Mouse (Mus musculus) urinary bladder, postnatal 25 days (tissue): Measurements from ENCODE around the gene Cemip.
"Not testable (repeated sequence)": the region's sequence is repeated elsewhere in the genome, so short reads cannot be mapped to it uniquely, and the experiment has no call there.

Experiments used
- DNase-seq: peaks from one replicate; pipeline ENCODE4 v3.0.0; 2022; ENCODE audit warnings: low spot score

Gene Cemip

DNA sequence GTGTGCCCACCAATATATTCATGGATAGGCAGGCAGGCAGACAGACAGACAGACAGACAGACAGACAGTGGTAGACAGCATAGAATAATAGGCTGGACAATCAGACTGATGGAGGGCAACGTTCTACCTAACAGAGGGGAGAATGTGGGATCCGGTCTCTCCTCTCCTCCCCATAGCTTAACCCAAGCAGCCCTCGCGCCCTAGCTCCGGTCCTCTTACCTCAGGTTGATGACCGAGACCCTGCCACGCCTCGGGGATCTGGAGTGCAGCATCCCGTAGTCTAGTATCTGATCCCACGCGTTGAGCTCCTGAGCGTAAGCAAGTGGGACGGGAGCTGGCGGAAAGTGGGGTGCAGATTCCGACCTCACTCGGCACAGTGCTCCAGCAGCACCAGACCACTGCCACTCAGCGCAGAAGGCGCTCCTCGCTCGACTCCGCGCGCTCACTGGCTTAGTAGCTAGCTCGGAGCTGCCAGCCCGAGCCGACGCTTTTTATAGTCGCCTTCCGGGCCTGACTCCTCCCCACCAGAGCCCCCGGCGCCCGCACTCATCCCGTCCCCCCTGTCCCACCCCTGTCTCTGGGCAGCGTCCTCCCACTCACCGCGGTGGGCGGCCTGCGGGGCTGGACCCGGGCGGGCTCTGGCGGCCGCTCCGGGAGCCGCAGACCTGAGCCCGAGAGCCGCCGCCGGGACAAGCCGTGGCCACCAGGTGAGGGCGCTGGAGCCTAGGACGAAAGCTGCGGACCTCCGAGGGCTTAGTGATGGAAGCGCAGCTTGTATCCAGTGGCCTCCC is at the start of gene Cemip:
Gene Cemip, minus strand, starts transcription at position 464 of the 791 bp plus-strand sequence.
- peak; percentile 82 for DNase-seq

- no peak for DNase-seq
Observed at GRCm38 (mm10) chr7:84132704-84133103, 46.4 kb upstream of the Cemip start.

GRCm38 (mm10) chr7:84131736-84132135 is 45.4 kb upstream of the Cemip start:
- no peak for DNase-seq

DNA sequence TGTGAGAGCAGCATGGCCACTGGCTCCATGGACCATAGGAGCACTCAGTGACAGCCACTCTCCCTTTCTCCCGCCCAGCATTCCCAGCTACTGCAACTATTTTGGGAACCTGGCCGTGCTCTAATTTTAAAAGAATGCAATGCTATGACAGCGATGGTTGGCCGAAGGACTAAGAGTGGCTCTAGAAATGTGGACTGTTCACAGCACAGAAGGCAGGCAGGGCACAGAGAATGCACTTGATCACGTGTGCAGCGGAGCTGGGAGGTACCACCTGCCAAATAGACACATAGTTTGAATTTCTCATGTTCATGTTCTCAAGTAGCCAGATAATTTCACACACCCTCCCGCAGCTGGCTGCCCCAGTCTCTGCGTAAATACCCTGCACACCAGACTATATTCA is 42.4 kb upstream of the Cemip start:
- no peak for DNase-seq

DNA sequence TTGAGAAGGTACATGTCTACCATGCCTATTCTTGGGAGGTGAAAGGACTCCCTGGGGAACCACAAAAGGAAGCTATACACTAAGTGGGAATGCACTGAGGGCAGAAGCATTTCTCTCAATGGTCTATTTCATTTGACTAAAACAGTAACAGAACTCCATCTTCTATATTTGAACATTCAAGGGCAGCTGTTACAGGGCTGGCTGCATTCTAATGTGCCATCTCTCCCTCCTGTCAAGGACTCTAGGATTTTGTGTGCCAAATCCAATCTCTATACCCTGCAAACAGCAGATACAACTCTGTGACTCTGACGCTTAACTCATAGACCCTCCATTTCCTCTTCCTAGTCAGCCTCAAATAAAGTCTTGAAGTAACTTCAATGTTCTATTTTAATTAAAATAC is 39.4 kb upstream of the Cemip start:
- no peak for DNase-seq

DNA sequence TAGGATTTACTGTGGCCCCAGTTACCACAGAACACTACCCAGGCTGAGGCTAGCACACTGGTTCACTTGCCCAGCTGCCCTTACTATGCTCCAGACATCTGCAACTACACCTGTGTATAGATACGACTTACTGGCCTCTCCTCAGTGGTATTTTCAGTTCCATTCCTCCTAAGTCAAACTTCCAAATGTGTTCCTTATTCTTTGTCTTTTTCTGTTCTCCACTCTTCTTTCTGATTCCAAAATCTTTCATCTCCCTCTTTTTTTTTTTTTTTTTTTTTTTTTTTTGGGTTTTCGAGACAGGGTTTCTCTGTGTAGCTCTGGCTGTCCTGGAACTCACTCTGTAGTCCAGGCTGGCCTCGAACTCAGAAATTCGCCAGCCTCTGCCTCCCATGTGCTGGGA is 37.3 kb upstream of the Cemip start:
- not testable (repeated sequence) for DNase-seq

DNA sequence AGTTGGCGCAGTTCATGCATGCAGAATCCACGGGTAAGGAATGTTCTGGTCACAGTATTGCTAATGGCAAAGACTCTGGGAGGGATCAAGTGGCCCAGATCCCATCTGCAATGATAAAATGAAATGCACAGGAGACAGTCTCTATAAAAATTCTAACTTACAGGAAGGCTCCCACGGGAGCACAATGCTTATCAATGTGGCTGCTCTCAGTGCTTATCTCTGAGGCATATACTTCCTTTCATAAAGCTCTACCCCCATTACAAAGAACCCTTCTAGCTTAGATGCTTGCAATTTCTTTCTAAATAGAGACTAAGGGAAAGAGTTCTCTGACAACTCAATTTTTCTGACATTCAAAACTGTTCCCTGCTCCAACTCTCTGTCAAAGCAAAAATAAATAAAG is 35.5 kb upstream of the Cemip start:
- no peak for DNase-seq

DNA sequence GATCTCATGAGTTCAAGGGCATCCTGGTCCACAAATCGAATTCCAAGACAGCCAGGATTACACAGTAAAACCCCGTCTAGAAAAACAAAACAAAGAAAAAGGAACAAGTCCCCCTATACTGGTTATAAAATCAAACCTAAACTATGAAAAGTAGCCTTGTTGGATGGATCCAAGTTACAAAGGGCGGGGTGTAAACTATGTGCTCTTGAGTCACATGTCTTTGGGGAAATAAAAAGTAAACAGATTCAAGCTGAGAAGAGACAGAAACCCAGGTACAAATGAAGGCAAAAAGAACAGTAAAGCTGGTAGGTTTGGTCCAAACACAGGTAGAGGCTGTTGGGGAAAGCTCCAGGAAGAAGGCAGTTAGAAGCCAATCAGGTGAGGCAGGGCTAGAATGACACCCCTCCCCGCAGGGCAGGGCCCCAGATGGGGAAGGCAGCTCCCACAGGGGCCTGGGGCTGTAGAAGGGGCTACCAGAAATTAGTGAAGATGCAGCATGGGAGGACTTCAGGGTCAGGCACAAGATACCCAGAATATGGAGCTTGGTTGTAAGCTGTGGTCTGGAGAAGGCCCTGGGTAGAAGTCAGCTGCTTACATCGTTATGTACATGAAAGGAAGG is 33.9 kb upstream of the Cemip start:
- no peak for DNase-seq

GRCm38 (mm10) chr7:84119216-84120105 is 33.2 kb upstream of the Cemip start:
- DNase-seq: no peak

DNA sequence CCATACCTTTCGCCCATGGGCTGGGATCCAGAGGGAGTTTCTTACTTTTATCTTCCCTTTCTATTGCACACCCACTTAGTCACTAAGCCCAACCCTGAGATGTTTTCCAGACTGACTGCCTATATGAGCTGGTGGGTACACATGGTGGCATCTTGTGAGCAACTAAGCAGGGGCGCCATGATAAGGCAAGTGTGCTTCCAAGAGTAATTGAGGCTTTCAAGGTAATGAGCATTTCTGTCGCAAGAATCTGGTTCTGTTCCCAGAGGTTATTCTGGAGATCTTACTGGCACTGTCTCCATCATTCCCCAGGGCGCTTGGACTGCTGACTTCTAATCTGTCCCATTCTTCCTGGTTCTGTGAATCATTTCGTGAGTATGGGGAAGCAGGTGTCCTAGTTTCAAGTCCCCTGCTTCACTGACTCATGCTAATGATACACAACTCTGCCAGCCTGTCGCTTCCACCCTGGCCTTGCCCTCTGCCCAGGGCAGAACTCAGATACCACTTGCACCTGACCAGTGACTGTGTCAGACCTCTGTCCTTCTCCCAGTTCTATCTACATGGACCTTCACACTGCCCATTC is 31.3 kb upstream of the Cemip start:
- no peak for DNase-seq

GRCm38 (mm10) chr7:84116621-84117542 is 30.6 kb upstream of the Cemip start:
- no peak for DNase-seq

DNA sequence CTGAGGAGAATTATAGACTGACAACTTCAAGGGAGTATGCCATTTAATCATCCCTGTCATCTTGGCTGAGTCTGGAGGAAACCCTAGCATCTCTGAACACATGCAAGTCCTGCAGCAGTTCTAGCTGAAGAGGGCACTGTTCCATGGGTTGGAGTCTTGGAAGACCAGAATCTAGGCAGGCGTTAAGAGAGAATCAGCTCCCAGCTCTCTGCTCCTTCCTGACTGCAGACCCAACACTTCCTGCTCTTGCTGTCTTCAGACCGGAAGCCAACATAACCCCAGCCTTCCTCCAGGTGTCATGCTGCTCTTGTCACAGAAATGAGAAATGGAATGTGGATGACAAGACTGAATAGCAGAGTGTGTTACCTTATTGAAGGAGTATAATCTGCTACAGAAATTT is 29.1 kb upstream of the Cemip start:
- no peak for DNase-seq

GRCm38 (mm10) chr7:84114775-84115174 is 28.5 kb upstream of the Cemip start:
- no peak for DNase-seq

DNA sequence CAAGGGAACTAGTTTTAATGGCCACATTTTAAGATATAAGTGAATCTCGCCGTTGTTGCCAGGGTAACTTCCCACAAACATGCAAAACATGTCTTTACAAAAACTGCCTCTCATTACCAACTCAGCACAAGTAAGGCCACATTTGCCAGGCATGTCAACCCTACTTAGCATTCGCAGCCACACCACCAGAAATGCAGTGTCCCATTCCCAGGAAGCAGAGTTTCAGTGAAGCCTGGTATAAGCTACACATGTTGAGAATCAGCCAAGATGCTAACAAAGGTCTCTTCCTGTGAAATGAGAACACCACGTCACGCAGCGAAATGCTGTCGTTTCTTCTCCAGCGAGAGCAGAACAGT is 26.7 kb upstream of the Cemip start:
- DNase-seq: no peak

DNA sequence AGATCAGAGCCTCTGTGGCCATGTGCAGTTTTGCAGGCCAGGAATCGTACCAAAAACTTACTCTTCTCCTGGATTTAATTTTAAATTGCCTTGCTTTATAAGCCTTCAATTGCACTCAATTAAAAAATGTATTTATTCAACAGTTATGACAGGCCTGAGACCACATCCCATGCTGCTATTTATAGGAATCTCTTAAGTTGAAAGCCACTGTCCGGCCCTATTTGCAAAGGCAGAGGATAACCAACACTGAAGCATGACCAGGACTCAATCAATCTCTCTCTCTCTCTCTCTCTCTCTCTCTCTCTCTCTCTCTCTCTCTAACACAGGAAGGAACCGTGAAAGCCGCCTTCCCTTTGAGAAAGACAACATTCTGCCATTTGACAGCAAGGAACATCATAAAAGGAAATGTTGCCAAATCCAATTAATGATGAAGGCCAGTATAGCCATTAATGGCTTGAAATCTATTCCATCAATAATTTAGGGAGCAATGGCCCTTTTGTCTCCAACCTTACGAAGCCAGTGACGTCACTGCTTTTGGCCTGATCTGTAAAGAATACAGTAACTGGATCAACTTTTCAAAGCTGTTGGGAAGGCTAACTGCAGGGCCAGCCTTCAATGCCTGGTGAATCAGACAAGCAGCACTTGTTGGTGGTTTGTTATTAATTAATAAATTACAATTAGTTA is 26.2 kb upstream of the Cemip start:
- no peak for DNase-seq

DNA sequence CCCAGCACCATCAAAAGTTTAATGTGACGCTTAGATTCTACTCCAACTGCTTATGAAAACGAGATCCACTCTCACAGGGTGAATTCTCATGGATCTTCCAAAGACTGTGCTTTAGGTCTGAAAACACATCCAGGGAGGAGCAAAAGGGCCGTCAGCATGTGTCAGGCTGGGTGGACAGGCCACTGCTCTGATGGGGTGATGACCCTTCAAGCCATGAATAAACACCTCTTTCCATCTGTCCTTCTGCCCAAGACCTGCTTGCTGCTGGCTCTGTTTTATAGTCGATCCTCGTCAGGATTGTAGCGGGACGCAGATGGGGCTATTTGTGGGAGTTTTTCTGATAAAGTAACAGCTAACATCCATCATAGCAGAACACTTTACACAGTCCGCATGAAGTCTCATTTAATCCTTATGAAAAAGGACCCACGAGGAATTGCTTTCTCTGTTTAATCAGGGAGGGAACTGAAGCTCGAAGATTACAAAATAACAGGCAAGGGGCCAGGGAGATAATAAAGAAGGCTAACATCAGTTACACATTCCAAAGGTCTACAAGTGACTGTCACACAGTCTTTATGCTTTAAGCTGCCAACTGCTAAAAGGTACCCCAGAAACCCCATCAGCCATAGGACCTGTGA is 25.5 kb upstream of the Cemip start:
- DNase-seq: no peak

DNA sequence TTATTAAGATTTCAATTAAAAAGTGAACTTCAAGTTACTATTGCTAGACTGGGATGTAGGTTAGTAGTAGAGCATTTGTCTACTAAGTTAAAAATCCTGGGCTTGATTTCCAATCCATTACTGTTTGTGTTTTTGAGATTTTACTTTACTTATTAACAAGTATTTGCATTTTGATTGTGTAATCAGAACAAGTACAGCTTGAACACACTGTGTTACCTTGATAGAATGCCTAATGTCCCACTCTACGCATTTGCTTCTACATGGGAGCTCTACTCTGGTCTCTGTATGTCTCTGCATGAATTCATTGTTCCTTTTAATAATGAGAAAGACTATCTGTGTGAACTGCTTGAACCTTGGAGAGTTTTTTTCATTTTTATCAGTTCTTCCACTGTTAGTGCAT is 20.6 kb upstream of the Cemip start:
- DNase-seq: no peak

- no peak for DNase-seq
Observed at GRCm38 (mm10) chr7:84102589-84102988, 16.3 kb upstream of the Cemip start.

DNA sequence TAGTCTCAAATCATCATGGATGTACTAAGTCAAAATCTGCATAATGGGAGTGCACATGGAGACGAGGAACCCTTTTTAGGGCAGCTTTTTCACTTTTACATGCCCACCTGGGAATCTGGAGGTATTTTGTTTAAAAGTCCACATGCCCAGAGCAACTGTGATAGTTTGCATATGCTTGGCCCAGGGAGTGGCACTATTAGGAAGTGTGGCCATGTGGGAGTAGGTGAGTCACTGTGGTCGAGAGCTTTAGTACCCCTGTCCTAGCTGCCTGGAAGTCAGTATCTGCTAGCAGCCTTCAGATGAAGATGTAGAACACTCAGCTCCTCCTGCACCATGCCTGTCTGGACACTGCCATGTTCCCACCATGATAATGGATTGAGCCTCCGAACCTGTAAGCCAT is 14.4 kb upstream of the Cemip start:
- DNase-seq: no peak

DNA sequence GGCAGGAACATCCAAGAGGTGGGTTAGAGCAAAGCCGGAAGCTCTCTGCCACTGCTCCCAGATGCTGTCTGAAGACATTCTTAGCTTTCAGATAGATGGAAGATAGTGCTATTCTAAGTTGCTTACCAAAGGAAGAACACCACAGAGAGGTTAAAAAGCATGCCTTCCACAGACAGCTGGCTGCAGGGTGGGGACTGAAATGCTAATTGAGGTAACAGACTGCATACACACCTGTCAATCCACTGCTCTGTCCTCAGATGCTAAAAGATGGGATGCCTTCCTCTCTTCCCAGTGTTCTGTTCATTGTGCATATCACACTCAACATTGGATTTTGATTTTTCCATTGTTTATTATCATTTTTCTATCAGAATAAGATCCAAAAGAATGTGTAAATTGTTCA is 11.8 kb upstream of the Cemip start:
- DNase-seq: no peak
